In genomic region chr19:55548656-55549055, GRCm38 (mm10) we compare ENCODE assay signal across 20 mouse cellular contexts.
A peak's percentile ranks its signal among the peaks of the same experiment; 100 is the strongest.
DNase-seq lines count a peak whose midpoint lies in the region; ATAC-seq and TF ChIP-seq lines count a peak whose summit lies in the region.
"Had no signal": no experiment of that assay in that cellular context is flagged by ENCODE, and none has a peak within 500 bp of the region (broad histone marks: within the 10 kb centered on the region; RNA-seq: fewer than 3 reads in every experiment).

No protein-coding gene starts in this region.

- no peak overlapping the region for H3K9ac ChIP-seq in heart, embryonic 12.5 days
- no peak overlapping the region for H3K9ac ChIP-seq in heart, adult 2 months (ENCODE audit: low read depth, low read length)
- H3K9ac ChIP-seq: embryonic facial prominence, embryonic 13.5 days; forebrain, postnatal 0 days; liver, embryonic 13.5 days; lung, embryonic 15.5 days had no signal

- 0 out of 2 replicates have a peak, but pooled peaks cover 4% of the 10 kb centered on the region for H3K27me3 ChIP-seq in heart, embryonic 12.5 days (replicated peaks)
- no peaks in the 10 kb centered on the region for H3K27me3 ChIP-seq in heart, adult 2 months (ENCODE audit: control insufficient read depth, insufficient read depth, low read length)
- H3K27me3 ChIP-seq: liver, embryonic 13.5 days had no signal

- no peak overlapping the region for H3K27ac ChIP-seq in heart, embryonic 12.5 days (ENCODE audit: poor library complexity, severe bottlenecking)
- H3K27ac ChIP-seq in heart, adult 2 months = no peak overlapping the region
- H3K27ac ChIP-seq in layer of hippocampus, adult 2 months = no peak overlapping the region
- H3K27ac ChIP-seq: embryonic facial prominence, embryonic 13.5 days; kidney, postnatal 0 days; left cerebral cortex, adult 2 months; limb, embryonic 10.5 days; liver, embryonic 13.5 days; lung, embryonic 15.5 days had no signal

- WGBS in heart, embryonic 12.5 days = 59% methylated on average over 10 of the region's 10 CpGs
- 78% methylated on average over 10 of the region's 10 CpGs for WGBS in heart, adult 2 months

- 0 out of 2 replicates have a peak, but pooled peaks have one; percentile 38 for ATAC-seq in heart, embryonic 12.5 days (ENCODE audit: insufficient number of reproducible peaks, low FRiP score)
- peak; percentile 81 for ATAC-seq in megakaryocyte, adult 5-6 weeks (ENCODE audit: poor library complexity, severe bottlenecking)
- ATAC-seq: forebrain, postnatal 0 days; hindbrain, embryonic 16.5 days had no signal

- no peak for TF ChIP-seq CTCF in heart, adult 2 months (IDR thresholded peaks at IDR 0.05)
- TF ChIP-seq CTCF in layer of hippocampus, adult 2 months (conservative IDR thresholded peaks at IDR 0.05) = no peak

- intact Hi-C loops in heart, adult 2 months (cut with DNase I) = loop anchor here (5.0 kb wide), 1 partner anchor 329 kb away; no protein-coding TSS in a partner anchor

- peaks cover 42% of the 10 kb centered on the region for H3K4me1 ChIP-seq in heart, embryonic 12.5 days (replicated peaks)
- H3K4me1 ChIP-seq in heart, adult 2 months (ENCODE audit: control insufficient read depth, insufficient read depth, low read length) = peaks cover 5% of the 10 kb centered on the region
- H3K4me1 ChIP-seq: lung, embryonic 15.5 days had no signal

- no peak overlapping the region for H3K4me2 ChIP-seq in heart, embryonic 12.5 days
- H3K4me2 ChIP-seq: embryonic facial prominence, embryonic 13.5 days; liver, embryonic 13.5 days; lung, embryonic 15.5 days had no signal

- H3K9me3 ChIP-seq in heart, embryonic 12.5 days (replicated peaks) = no peaks in the 10 kb centered on the region
- H3K9me3 ChIP-seq: embryonic facial prominence, embryonic 13.5 days; limb, embryonic 10.5 days; liver, embryonic 13.5 days; lung, embryonic 15.5 days had no signal

- no peak overlapping the region for H3K4me3 ChIP-seq in heart, embryonic 12.5 days
- no peak overlapping the region for H3K4me3 ChIP-seq in heart, adult 2 months
- no peak overlapping the region for H3K4me3 ChIP-seq in layer of hippocampus, adult 2 months
- H3K4me3 ChIP-seq: embryonic facial prominence, embryonic 13.5 days; left cerebral cortex, adult 2 months; limb, embryonic 10.5 days; liver, embryonic 13.5 days; lung, embryonic 15.5 days had no signal

- no peaks in the 10 kb centered on the region for H3K79me2 ChIP-seq in heart, adult 2 months (replicated peaks; ENCODE audit: control insufficient read depth, insufficient read depth, low read length)

- no peaks in the 10 kb centered on the region for H3K36me3 ChIP-seq in heart, embryonic 12.5 days
- no peaks in the 10 kb centered on the region for H3K36me3 ChIP-seq in heart, adult 2 months (ENCODE audit: control insufficient read depth, insufficient read depth, low read length)
- H3K36me3 ChIP-seq: embryonic facial prominence, embryonic 13.5 days; limb, embryonic 10.5 days; liver, embryonic 13.5 days; lung, embryonic 15.5 days had no signal

- DNase-seq in heart, adult 2 months = no peak
- DNase-seq in 3T3-L1 (ENCODE audit: low read depth, low spot score) (peak; percentile 80), R1 (ENCODE audit: low read depth, low spot score) (peak; percentile 29)
- DNase-seq in right cerebral cortex, postnatal 14 days = no peak
- DNase-seq in left cerebral cortex, adult 18-20 months (ENCODE audit: low spot score in 2 of 2) = no peak
- DNase-seq in layer of hippocampus, adult 2 months (ENCODE audit: low spot score in 2 of 2) = no peak
- DNase-seq: cerebellum, adult 8-10 months; forebrain, postnatal 0 days; heart, adult 18-20 months; liver, embryonic 13.5 days; retina, postnatal 1 day; right cerebral cortex, postnatal 4 days had no signal

- no peak for TF ChIP-seq EP300 in heart, adult 2 months (IDR thresholded peaks at IDR 0.05; ENCODE audit: insufficient read depth, low read depth, low read length)

- no peak for TF ChIP-seq POLR2A in heart, adult 2 months (IDR thresholded peaks at IDR 0.05; ENCODE audit: insufficient read depth, low read depth, low read length)

Comparison
In these comparisons a context has a peak if more than half of its experiments do, and no peak if none do; other contexts are left out.
1. DNase-seq: peak in 3T3-L1 (single experiment) and R1 (single experiment); none in heart, adult 2 months (0 of 2), right cerebral cortex, postnatal 14 days (single experiment), left cerebral cortex, adult 18-20 months (0 of 2) and layer of hippocampus, adult 2 months (0 of 2).